Mouse (Mus musculus): ENCODE data around the gene Hace1. TPM values are rescaled to one million over a fixed set of nuclear protein-coding genes. Genes with fewer than 3 reads are reported as not detected.

The Hace1 gene
- polyA plus RNA-seq (2015; fragmentation: Nextera tagmentation; extraction: Ambion mirVana), result 8.6 and 10.9 TPM in 2 replicates

GRCm38 (mm10) chr10:45577731-45578297 lies at the start of gene Hace1:
Hace1 (plus strand) TSS chr10:45577829.

Small RNA genes within 50 kb of the gene (microRNA-seq; reads per million reads assigned to microRNA genes)
- not detected for gene Gm27731

Other genes with a start within 250 kb of the Hace1 start
- 1.2 and 1.6 TPM in 2 replicates for gene Bves, start 242.1 kb upstream of the Hace1 start, polyA plus RNA-seq (2015; fragmentation: Nextera tagmentation; extraction: Ambion mirVana)
- 3.4 and 4.6 TPM in 2 replicates for gene Lin28b, start 91.4 kb upstream of the Hace1 start, polyA plus RNA-seq (2015; fragmentation: Nextera tagmentation; extraction: Ambion mirVana)

Data from neural tube, postnatal 0 days (tissue).